Mouse (Mus musculus) left cerebral cortex, postnatal 25 days (tissue): ENCODE measurements around the gene Lgals12. TPM values are rescaled to one million over a fixed set of nuclear protein-coding genes. Genes with fewer than 3 reads are reported as not detected.

Experiments
- DNase-seq, 2 experiments: peaks; one replicate each; pipeline ENCODE4 v3.0.0; 2022; ENCODE audit warnings: low spot score in 2 of 2, mixed read lengths in 1 of 2
- intact Hi-C: fragments of 180-260 bp; cut with DNase I; formaldehyde crosslinking; loops from one replicate; pipeline ENCODE4 v1.15.1; 2025
- total RNA-seq, 2 experiments: library from RNA; stranded (reverse); gene quantifications; 2 replicates each; pipeline ENCODE4 v1.2.3; 2021

The Lgals12 gene
- total RNA-seq, 2 experiments from 2014 or later = 0.16 to 0.64 TPM

DNA sequence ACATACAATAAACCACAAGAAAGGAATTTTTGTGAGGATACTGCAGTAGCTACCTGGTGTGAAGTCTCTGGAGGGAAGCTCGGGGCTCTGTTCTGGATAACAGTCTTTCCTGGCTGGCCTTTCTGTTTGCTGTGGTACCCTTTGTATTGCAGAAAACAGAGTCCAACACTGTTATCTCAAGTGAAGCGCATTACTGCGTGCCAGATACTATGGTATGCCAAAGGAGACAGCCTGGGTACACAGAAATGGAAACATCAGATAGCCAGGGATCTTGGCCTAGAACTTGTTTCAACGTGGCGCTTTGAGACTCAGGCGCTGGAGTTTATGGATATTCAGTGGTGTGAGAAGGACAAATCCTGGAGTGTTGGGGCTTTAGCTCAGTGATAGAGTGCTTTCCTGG, 21.2 kb downstream of the Lgals12 start:
- DNase-seq = no peak
- intact Hi-C loops = no loop called here

DNA sequence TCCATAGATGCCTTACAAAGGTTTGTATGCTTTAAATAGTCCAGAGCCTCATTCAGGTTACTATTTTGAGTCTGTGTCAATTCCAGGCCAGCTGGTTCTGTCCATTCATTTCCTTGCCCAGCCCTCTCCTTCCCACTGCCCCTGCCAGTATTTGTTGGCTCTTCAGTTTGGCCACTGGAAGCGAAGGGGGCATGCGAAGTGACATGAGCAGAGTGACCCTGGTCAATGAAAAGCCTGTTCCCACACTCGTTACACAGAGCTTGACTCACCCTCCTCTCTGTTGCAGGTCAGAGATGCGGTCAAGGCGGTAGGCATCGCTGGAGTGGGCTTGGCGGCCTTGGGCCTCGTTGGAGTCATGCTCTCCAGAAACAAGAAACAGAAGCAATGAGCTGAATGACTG, 21.7 kb downstream of the Lgals12 start:
- DNase-seq = no peak

DNA sequence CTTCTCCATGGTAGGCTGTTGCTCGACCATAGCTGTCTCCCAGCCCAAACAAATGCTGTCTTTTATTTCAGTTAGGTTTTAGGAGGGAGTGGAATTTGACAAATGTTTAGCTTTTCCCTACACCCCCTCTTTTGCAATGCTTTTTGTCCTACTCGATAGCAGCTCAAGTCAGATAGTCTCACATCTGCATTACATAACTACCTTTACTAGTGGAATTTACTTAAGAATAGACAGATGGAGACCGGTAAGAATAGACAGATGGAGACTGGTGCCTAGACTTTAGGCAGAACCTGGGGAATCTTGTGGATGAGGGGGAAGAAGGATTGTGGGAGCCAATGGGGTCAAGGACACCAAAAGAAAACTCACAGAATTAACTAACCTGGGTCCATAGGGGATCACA, 23.4 kb downstream of the Lgals12 start:
- DNase-seq = no peak
- intact Hi-C loops = no loop called here

More for the DNA sequence above, 21.7 kb downstream of the Lgals12 start:
- intact Hi-C loops = no loop called here

DNA sequence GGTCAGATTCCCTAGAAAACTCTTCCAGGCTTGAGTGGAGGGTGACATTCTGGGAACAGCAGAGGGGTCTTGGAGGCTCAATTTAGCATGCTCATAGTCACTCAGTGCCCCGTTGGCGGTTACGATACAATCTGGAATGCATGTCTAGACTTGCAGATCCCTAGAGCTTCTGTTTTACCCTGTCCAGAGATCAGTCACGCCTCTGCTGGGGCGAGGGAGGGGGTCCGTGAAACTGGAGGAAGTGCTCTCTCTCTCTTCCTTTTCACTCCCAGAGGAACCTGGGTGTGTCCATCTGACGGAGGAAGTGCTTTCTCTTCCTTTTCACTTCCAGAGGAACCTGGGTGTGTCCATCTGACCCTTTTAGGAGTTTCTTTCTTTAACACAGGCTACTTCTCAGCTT, 23.9 kb downstream of the Lgals12 start:
- DNase-seq = no peak
- intact Hi-C loops = no loop called here

DNA sequence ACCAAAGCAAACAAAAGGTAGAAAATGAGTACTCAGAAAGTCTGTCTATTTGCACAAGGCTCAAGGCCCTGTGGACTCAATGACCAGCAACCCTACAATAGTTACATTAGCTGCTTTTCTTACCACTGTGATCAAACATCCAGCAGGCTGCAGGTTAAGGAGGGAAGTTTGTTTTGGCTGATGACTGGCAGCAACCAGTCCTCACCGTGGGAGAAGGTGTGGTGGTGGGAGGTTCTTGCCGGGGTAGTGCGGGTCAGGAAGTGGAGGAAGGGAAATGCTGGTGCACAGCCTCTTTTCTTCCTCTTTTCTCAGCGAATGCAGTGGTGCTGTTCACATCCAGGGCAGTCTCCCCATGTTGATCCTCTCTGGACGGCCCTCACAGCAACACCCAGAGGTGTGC, 26.0 kb downstream of the Lgals12 start:
- intact Hi-C loops = no loop called here
- no peak for DNase-seq

DNA sequence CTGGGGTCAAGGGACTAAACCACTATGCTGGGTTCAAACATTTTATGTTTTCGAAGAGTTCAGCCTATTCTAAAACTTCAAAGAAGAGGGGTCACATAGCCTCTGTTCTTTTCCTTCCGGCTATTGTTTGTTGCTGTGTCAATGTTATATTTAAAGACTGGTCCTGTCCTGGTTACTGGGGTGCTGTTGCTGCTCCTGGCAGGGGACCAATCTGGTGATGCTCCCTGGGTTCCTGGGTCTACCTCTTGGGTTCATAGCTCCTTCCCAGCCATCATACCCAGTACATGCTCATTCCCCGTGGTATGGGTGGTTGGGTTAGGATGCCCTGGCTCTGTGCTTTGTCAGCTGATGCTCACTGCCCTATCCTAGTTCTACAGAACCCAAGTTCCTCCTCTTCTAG, 29.3 kb downstream of the Lgals12 start:
- no peak for DNase-seq
- intact Hi-C loops = no loop called here

DNA sequence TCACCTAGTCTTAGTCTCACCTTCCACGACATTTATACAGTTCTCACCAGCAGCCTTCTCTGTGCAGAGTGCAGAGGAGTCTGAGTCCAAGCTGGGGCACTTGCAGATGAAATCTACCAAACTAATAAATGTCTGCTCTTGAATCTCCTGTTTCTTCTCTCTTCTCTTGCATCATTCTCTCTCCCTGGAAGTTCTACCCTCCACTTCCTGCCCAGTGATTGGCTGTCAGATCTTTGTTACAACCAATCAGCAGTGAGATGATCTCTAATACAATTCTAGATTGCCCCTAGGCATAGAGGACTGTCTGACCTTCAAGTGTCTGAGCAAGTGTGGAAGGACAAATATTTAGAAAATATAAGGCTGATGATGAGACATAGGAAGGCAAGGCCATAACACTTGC, 30.8 kb downstream of the Lgals12 start:
- intact Hi-C loops = no loop called here
- DNase-seq = no peak

DNA sequence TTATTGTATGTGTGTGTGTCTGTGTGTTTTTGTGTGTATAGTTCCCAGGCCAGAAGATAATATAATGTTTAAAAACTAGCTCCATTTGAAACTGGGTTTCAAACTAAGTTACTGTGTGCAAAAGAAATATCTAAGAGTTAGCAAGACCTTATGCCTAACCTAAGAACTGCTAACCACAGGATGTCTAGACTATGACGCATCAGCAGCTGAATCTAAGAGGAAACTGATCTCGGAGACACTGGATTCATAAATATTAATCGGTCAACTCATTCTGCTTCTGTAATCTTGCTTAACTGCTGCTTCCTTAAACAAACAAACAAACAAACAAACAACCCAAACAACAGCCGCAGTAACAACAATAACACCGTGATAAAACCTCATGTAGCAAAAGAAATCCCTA, 37.3 kb downstream of the Lgals12 start:
- intact Hi-C loops = no loop called here
- no peak for DNase-seq

DNA sequence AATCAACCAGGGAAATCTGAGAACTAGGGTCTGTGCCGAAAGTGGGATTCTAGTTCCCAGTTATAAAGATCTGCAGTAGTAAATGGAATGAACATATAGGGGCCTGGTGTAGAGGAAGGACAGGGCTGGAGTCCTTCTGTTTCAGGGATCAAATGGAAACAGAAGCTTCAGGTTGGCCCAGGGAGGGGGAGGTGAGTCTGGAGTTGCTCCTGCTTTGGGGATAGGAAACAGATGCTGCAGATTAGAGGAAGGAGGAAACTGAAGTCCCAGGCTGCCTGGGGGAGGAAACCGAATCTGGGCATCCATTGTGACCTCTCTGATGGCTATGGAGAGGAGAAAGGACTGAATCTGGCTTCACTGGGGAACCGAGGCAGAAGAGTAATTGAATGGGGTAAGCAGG, 38.6 kb downstream of the Lgals12 start:
- no peak for DNase-seq
- intact Hi-C loops = no loop called here

DNA sequence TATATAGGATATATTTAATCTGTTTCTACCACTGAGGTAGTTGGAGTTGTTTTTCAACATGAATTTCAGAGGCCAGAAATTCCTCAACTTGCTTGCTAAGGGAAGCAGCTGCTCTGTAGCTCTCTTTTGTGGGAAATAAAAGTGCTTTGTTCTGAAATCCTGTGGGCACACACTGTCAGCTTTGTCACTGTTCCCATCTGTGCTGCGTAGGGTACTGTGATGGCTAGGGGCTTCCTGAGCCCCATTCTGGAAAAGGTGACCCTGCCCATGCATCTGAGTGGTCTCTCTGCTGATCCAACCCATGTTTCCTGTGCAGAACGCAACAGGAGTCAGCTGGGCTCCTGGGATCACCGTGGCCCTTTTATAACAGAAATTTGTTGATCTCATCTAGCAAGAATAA, 40.2 kb downstream of the Lgals12 start:
- intact Hi-C loops = no loop called here
- DNase-seq = peak; percentile 32 to 62

DNA sequence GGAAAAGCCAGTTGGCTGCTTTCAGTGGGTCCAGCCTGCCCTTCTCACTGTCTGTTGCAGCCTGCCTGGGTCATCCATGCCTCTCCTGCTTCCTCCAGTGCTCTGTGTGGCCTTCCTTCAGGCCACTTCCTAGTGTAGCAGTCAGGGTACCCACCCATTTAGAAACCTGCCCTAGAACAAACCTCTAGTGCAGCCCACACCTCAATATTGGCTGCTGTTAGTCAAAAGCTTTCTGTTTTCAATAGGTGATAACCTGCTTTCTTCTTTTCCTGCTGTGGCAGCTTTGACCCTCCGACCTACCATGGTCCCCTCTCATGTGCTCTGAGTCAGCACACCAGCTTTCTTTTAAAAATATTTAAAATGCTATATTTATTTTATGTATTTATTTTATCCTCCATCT, 42.5 kb downstream of the Lgals12 start:
- intact Hi-C loops = no loop called here
- no peak for DNase-seq

DNA sequence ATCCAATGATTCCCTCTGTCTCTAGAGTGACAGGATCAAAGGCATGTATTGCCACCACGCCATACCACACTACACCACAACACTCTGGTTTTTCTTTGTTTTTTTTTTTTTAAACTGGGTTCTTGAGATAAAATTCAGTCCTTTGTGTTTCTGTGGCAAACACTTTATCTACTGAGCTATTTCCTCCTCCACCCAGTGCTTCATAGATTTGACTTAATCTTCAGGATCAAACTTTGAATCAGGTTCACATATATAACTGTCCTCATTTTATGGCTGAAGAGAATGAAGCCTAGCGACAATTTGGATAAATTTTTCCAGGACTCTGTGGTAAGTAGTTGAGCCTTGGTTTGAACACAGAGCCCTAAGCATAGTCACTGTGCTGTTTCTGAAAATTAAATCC, 43.3 kb downstream of the Lgals12 start:
- intact Hi-C loops = no loop called here
- DNase-seq = no peak

DNA sequence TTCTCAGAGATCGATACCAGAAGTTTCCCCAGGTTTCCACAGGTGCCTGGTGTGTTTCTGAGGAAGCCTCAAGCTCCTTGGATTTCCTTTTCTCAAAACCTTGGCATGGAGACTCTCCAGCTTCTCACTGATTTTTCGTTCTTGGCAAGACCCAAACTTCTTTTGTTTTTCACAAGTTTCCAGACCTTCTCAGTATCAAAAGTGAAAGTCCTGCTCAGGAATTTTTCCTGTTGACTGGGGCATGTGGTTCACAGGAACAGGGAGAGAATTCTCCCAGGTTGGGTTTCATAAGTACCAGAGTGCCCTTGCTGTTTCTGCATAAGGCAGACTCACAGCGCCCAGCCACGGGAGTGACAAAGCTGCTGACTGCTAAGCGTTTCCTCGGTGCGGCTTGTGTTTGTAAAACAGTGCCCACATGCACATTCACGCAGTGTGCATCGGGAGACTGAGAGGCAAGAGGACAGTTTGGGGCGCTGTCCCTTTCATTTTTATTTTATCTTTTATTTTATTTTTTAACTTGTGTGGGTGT, 44.3 kb downstream of the Lgals12 start:
- intact Hi-C loops = no loop called here
- DNase-seq = peak in 1 of 2 experiments; percentile 20

DNA sequence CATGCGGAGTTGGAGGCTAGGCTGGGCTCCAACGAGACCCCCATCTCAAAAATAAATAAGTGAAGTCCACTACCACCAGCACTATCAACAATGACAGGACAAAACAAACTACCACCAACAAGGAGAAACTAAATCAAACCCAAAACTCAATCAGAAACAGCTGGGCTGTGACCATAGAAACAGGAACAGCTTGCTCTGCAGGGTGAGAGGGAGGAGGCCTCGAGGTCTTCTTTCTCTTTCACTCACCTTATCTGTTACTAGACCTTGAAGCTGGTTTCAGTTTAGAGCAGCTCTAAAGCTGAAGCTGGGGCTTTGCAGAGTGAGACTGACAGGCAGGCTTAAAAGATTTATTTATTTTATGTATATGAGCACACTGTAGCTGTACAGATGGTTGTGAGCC, 45.5 kb downstream of the Lgals12 start:
- no peak for DNase-seq
- intact Hi-C loops = no loop called here

DNA sequence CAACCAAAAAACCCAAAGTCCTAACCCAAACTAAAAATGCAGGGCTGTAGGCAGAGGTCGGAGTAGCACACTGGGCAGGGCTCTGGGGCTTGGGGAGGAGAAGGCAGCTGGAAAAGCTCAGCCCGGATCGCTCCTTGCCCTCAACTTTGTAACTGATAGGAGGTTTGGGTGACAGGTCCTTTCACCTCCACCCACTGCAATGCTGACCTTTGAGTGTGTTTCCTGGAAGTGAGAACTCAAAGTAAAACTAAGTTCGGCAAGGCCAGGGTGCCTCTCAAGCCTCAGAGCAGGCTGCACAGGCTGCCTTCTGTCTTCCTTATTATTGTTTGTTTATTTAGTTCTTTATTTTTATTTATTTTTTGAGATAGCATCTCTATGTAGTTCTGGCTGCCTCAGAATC, 47.0 kb downstream of the Lgals12 start:
- intact Hi-C loops = no loop called here
- no peak for DNase-seq

DNA sequence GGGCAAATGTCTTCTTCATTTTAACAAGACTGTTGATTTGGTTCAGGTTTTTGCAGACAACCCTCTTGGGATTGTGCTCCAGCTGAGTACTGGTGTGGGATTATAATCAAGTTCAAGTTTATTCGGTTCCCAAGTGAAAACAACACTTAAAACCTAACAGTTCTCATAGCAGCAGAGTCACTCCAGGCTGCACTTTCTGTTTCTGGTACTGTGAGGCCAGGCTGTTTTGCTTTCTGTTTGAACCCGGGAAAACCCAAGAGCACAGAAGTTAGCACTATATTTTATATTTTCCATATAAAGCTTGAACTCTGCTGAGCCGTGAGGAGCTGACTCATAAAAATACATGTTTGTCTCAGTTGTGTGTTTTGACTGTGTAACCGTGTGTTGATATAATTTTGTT, 48.3 kb downstream of the Lgals12 start:
- no peak for DNase-seq
- intact Hi-C loops = no loop called here

DNA sequence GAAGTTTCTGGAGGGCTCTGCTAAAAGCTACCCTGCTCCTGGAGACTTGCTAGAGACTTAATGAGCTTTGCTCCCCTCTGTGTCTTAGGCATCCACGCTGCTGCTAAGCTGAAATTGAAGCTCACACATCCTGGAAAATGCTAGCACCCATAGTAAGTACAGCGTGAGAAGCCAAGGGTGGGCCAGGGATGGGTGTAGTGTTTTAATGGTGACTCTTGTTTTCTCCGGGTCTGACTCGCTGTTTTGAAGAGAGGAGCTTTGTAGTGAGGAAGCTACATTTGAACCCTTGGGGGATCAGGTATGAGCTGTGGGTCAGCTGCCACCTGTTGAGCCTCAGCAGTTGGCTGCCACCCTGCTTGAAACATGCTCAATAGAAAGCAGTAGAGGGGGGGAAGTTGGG, 49.1 kb downstream of the Lgals12 start:
- no peak for DNase-seq
- intact Hi-C loops = no loop called here

DNA sequence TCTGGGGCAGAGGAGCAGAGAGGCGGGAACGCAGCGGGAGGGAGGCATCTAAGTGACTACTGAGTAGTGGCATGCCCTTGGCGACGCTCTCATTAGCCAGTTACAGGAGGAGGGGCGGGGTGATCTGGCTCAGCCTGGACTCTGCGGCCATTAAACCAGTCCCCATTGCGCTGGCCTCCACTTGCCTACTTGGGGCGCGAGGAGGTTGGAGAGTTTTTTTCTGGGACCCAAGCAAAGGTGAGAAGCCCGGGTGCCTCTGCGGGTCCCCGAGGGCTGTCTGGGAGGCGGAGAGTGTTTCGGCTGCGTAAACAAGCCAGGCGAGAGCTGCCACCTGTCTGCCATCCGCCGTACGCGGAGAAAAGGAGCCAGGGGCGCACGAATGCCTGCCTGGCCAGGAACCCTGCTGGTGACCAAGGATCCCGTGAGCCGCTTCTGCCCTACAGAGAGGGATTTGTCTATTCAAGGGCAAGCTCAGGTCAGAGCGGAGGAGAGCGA, 49.6 kb downstream of the Lgals12 start, which contains the start of gene Pla2g16:
Pla2g16 (plus strand) TSS at position 132 of the 495 bp plus-strand sequence.
- intact Hi-C loops = no loop called here

DNA sequence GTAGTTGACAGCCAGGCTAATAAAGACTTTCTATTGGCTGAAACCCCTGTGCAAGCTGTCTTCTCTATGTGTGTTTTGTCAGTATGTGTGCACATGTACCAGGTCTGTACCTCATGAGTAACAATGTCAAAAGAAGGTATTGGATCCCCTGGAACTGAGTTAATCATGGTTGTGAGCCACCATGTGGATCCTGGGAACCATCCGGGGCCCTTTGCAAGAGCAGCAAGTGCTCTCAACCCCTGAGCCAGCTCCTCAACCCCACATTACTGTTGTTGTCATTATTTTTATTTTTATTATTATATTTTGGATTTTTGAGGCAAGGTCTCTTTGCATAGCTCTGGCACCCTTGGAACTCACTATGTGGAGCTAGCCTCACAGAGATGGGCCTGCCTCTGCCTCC, 50.4 kb downstream of the Lgals12 start:
- intact Hi-C loops = no loop called here
- no peak for DNase-seq

More for the DNA sequence above, 49.6 kb downstream of the Lgals12 start, which contains the start of gene Pla2g16:
- DNase-seq = peak; percentile 20 to 21

DNA sequence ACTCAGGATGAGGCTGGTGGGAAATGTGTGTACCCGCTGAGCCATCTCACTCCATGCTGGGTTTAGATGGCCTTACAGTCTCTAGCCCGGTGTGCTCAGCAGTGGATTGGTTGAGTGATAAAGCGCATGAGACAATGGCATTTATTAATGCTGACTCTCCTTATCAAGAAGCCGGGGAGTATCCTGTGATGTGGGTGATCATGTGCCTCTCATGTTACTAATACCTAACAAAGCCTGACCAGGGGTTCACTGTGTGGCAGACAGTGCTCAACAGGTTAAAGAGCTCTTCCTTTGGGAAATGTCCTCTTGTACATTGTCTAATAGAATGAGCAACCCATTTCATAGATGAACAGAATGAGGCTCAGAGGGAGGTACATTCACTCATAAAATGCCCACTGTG, 52.1 kb downstream of the Lgals12 start:
- intact Hi-C loops = no loop called here

DNA sequence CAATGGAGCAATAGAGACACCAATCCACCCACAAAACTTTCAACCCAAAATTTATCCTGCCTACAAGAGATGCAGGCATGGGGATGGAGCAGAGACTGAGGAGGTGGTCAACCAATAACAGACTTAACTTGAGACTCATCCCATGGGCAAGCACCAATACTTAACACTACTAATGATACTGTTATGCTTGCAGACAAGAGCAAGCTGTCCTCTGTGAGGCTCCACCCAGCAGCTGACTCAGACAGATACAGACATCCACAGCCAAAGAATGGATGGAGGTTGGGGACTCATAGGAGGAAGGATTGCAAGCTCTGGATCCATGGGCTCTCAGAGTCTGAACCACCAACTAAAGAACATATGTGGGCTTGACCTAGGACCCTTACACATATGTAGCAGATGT, 53.6 kb downstream of the Lgals12 start:
- intact Hi-C loops = no loop called here

More for the DNA sequence above, 52.1 kb downstream of the Lgals12 start:
- no peak for DNase-seq

DNA sequence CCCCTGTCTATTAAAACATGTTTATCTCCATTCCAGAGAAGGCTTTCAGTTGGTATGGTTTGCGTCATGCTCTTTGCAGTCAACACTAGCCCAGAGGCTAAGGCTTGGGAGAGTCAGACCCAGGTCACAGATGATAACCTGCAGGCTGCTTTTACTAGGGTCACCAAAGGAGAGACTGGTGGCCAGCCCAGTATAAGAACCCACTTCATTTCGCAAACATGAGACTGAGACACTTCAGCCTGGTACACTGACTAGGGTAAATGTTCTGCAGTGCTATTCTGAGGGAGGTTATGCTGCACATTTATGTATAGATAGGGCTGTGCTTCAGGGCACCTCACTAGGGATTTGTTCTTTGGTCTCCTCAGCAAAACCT, 54.7 kb downstream of the Lgals12 start:
- intact Hi-C loops = no loop called here
- no peak for DNase-seq

More for the DNA sequence above, 53.6 kb downstream of the Lgals12 start:
- DNase-seq = no peak
